Comparison of ENCODE assay signal across 12 mouse cellular contexts in the genomic region with DNA sequence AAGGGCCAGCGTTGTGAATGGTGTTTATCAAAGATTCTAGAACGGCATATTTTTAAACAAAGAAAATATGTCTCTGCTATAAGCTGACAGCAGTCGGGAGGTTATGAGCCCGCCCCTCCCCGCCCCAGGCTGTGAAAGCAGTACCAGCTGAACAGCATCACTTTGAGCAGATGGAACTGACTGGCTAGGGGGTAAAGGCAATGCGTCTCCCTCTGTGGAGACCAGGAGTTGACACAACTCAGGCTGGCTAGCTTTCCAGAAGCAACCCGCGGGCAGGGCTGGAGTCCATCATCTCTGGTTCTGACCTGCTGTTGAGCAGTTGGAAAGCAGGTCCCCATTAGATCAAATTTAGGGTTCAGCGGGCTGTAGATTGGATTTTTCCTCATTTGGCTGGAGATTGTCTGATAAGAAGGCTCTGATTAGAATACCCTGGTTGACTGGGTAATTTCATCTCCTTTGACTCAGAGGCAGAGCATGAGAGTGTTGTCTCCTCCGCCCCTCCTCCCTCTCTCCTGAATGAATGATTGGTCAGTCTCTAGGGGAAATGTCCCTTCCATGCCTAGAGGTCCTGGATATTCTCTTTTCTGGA.
DNase-seq lines count a peak whose midpoint lies in the region; ATAC-seq lines count a peak whose summit lies in the region.
"Had no signal": no experiment of that assay in that cellular context is flagged by ENCODE, and none has a peak within 500 bp of the region (broad histone marks: within the 10 kb centered on the region; RNA-seq: fewer than 3 reads in every experiment).

No protein-coding gene starts in this region.

- H3K36me3 ChIP-seq in lung, embryonic 16.5 days (ENCODE audit: control insufficient read depth, insufficient read depth, low read length): no peaks in the 10 kb centered on the region
- no peaks in the 10 kb centered on the region for H3K36me3 ChIP-seq in hindbrain, embryonic 13.5 days
- 0 out of 2 replicates have a peak, but pooled peaks cover 4% of the 10 kb centered on the region for H3K36me3 ChIP-seq in stomach, embryonic 15.5 days

- 0 out of 2 replicates have a peak, but pooled peaks have one; percentile 52 for ATAC-seq in lung, embryonic 16.5 days (ENCODE audit: low read depth)
- peak; percentile 55 for ATAC-seq in hindbrain, embryonic 13.5 days (ENCODE audit: low FRiP score)
- peak; percentile 52; the same call in 1 of the 2 replicates for ATAC-seq in stomach, embryonic 15.5 days (ENCODE audit: insufficient read depth, low FRiP score, low read depth)
- ATAC-seq: Patski had no signal

- no peak overlapping the region for H3K4me2 ChIP-seq in lung, embryonic 16.5 days (ENCODE audit: low read depth, low read length)
- H3K4me2 ChIP-seq in hindbrain, embryonic 13.5 days: no peak overlapping the region
- no peak overlapping the region for H3K4me2 ChIP-seq in stomach, embryonic 15.5 days
- H3K4me2 ChIP-seq: limb, embryonic 13.5 days had no signal

- H3K9ac ChIP-seq in lung, embryonic 16.5 days (ENCODE audit: low read length): no peak overlapping the region
- no peak overlapping the region for H3K9ac ChIP-seq in hindbrain, embryonic 13.5 days
- H3K9ac ChIP-seq in stomach, embryonic 15.5 days: no peak overlapping the region
- H3K9ac ChIP-seq: limb, embryonic 13.5 days had no signal

- 53% methylated on average over 10 of the region's 10 CpGs for WGBS in lung, embryonic 16.5 days
- WGBS in hindbrain, embryonic 13.5 days: 53% methylated on average over 10 of the region's 10 CpGs
- 33% methylated on average over 10 of the region's 10 CpGs for whole genome bisulfite sequencing in stomach, embryonic 15.5 days

- DNase-seq in adrenal gland, adult 2 months: peak; percentile 42
- no peak for DNase-seq in adrenal gland, postnatal 4 days (ENCODE audit: low spot score in 2 of 2)
- DNase-seq in lung, postnatal 14 days: no peak
- no peak for DNase-seq in left cerebral cortex, adult 8-10 months (ENCODE audit: low spot score in 2 of 2)
- DNase-seq in thymus, postnatal 36 days: no peak
- DNase-seq: gastrocnemius, postnatal 14 days had no signal

- H3K9me3 ChIP-seq in lung, embryonic 16.5 days (ENCODE audit: control insufficient read depth, low read length): no peaks in the 10 kb centered on the region
- no peaks in the 10 kb centered on the region for H3K9me3 ChIP-seq in hindbrain, embryonic 13.5 days
- no peaks in the 10 kb centered on the region for H3K9me3 ChIP-seq in stomach, embryonic 15.5 days
- H3K9me3 ChIP-seq: limb, embryonic 13.5 days; megakaryocyte, embryonic 14.5 days had no signal

- no peaks in the 10 kb centered on the region for H3K4me1 ChIP-seq in lung, embryonic 16.5 days (replicated peaks; ENCODE audit: control insufficient read depth, insufficient read depth, low read length)
- peaks cover 57% of the 10 kb centered on the region for H3K4me1 ChIP-seq in hindbrain, embryonic 13.5 days (replicated peaks)
- H3K4me1 ChIP-seq in stomach, embryonic 15.5 days: peaks cover 12% of the 10 kb centered on the region
- H3K4me1 ChIP-seq: megakaryocyte, embryonic 14.5 days had no signal

- no peak overlapping the region for H3K4me3 ChIP-seq in lung, embryonic 16.5 days (ENCODE audit: low read length)
- H3K4me3 ChIP-seq in hindbrain, embryonic 13.5 days: no peak overlapping the region
- no peak overlapping the region for H3K4me3 ChIP-seq in stomach, embryonic 15.5 days (replicated peaks)
- H3K4me3 ChIP-seq: limb, embryonic 13.5 days; megakaryocyte, embryonic 14.5 days had no signal

- no peak overlapping the region for H3K27ac ChIP-seq in lung, embryonic 16.5 days (ENCODE audit: low read length)
- H3K27ac ChIP-seq in hindbrain, embryonic 13.5 days: peak overlapping the region; percentile 36
- H3K27ac ChIP-seq in stomach, embryonic 15.5 days: peak overlapping the region; percentile 44; the same call in 1 of the 2 replicates
- H3K27ac ChIP-seq: limb, embryonic 13.5 days had no signal

- no peaks in the 10 kb centered on the region for H3K27me3 ChIP-seq in lung, embryonic 16.5 days (ENCODE audit: control insufficient read depth, insufficient read depth, low read depth, low read length)
- no peaks in the 10 kb centered on the region for H3K27me3 ChIP-seq in hindbrain, embryonic 13.5 days
- H3K27me3 ChIP-seq in stomach, embryonic 15.5 days (replicated peaks): no peaks in the 10 kb centered on the region
- H3K27me3 ChIP-seq: limb, embryonic 13.5 days had no signal
